Mouse (Mus musculus) testis, adult 2 months (tissue): ENCODE measurements around the gene Spon1.

ENCODE experiments used
- CTCF ChIP-seq: fragments of 200-500 bp; IDR thresholded peaks from 2 replicates; pipeline ENCODE4 v1.5.1; 2012; ENCODE audit warnings: low read depth, mild to moderate bottlenecking, inconsistent platforms, low read length, moderate library complexity; ENCODE audit not compliant: control insufficient read depth, insufficient read depth, insufficient replicate concordance
- POLR2A ChIP-seq: fragments of 200-500 bp; IDR thresholded peaks from 2 replicates; pipeline ENCODE4 v1.6.1; 2012; ENCODE audit warnings: low read depth, mild to moderate bottlenecking, inconsistent platforms, low read length, moderate library complexity; ENCODE audit not compliant: control insufficient read depth

DNA sequence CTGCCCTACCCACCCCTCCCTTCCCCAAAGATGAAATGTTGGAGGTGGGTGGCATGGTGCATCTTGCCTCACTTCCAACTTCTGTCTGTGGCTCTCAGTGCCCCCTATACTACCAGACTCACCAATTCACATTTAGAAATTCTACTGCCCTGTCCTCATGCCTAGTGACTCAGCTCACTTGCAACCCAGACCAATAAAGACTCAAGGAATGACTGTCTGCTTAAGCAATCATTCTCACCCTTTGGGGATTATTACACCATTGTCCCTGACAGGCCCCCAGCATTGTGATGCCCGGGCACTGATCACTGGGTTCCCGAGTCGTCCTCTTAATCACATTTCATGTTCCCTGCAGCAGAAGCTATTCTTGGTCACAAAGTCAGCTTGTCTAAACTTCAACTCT, 57.2 kb downstream of the Spon1 start:
- TF ChIP-seq POLR2A (no peak), CTCF (no peak)
